Mouse (Mus musculus): ENCODE results near the gene Nckap5. TPM values are rescaled to one million over a fixed set of nuclear protein-coding genes. Genes with fewer than 3 reads are reported as not detected.

The Nckap5 gene
- polyA plus RNA-seq, 1 experiment from 2014 or later = 35.6 TPM

GRCm38 (mm10) chr1:126679348-126679747 is 151.3 kb downstream of the Nckap5 start:
- no peak overlapping the region for H3K27ac ChIP-seq (replicated peaks)
- WGBS = 93% methylated on average over 1 of the region's 1 CpGs
- DNase-seq (ENCODE audit: low spot score) = no peak
- peaks cover 63% of the 10 kb centered on the region for H3K4me1 ChIP-seq
- H3K9me3 ChIP-seq (replicated peaks) = no peaks in the 10 kb centered on the region
- H3K36me3 ChIP-seq = peaks cover 8% of the 10 kb centered on the region; the same call in 1 of the 2 replicates
- no peak overlapping the region for H3K4me3 ChIP-seq
- H3K27me3 ChIP-seq (ENCODE audit: low read depth, poor library complexity, severe bottlenecking) = no peaks in the 10 kb centered on the region

- Histone ChIP-seq H3K9me3 (replicated peaks) (no peaks in the 10 kb centered on the region), H3K4me3 (no peak overlapping the region), H3K4me1 (peaks cover 48% of the 10 kb centered on the region), H3K36me3 (peaks cover 21% of the 10 kb centered on the region), H3K27me3 (ENCODE audit: low read depth, poor library complexity, severe bottlenecking) (no peaks in the 10 kb centered on the region), H3K27ac (replicated peaks) (0 out of 2 replicates have a peak overlapping the region, but pooled peaks have one; percentile 23)
- WGBS = 35% methylated on average over 4 of the region's 4 CpGs
- DNase-seq (ENCODE audit: low spot score) = no peak
Measured at GRCm38 (mm10) chr1:126677280-126677679, 153.3 kb downstream of the Nckap5 start.

- WGBS = 5% methylated on average over 1 of the region's 1 CpGs
- H3K4me1 ChIP-seq = peaks cover 45% of the 10 kb centered on the region
- DNase-seq (ENCODE audit: low spot score) = no peak
- H3K27me3 ChIP-seq (ENCODE audit: low read depth, poor library complexity, severe bottlenecking) = no peaks in the 10 kb centered on the region
- peak overlapping the region; percentile 63 for H3K27ac ChIP-seq (replicated peaks)
- H3K9me3 ChIP-seq (replicated peaks) = no peaks in the 10 kb centered on the region
- H3K36me3 ChIP-seq = peaks cover 26% of the 10 kb centered on the region
- no peak overlapping the region for H3K4me3 ChIP-seq
Measured at GRCm38 (mm10) chr1:126676769-126677168, 153.8 kb downstream of the Nckap5 start.

- WGBS = 19% methylated on average over 1 of the region's 1 CpGs
- DNase-seq (ENCODE audit: low spot score) = no peak
- Histone ChIP-seq H3K27ac (replicated peaks) (peak overlapping the region; percentile 23; the same call in 1 of the 2 replicates), H3K36me3 (peaks cover 43% of the 10 kb centered on the region), H3K27me3 (ENCODE audit: low read depth, poor library complexity, severe bottlenecking) (no peaks in the 10 kb centered on the region), H3K9me3 (replicated peaks) (no peaks in the 10 kb centered on the region), H3K4me1 (peaks cover 33% of the 10 kb centered on the region), H3K4me3 (no peak overlapping the region)
Measured at GRCm38 (mm10) chr1:126675142-126675541, 155.5 kb downstream of the Nckap5 start.

- no peaks in the 10 kb centered on the region for H3K27me3 ChIP-seq (ENCODE audit: low read depth, poor library complexity, severe bottlenecking)
- no peak overlapping the region for H3K27ac ChIP-seq (replicated peaks)
- WGBS = 97% methylated on average over 2 of the region's 2 CpGs
- H3K4me1 ChIP-seq = peaks cover 33% of the 10 kb centered on the region
- peaks cover 40% of the 10 kb centered on the region for H3K36me3 ChIP-seq
- no peak for DNase-seq (ENCODE audit: low spot score)
- H3K9me3 ChIP-seq (replicated peaks) = no peaks in the 10 kb centered on the region
- no peak overlapping the region for H3K4me3 ChIP-seq
Measured at GRCm38 (mm10) chr1:126673238-126673637, 157.4 kb downstream of the Nckap5 start.

GRCm38 (mm10) chr1:126670507-126670906 is 160.1 kb downstream of the Nckap5 start:
- no peaks in the 10 kb centered on the region for H3K27me3 ChIP-seq (ENCODE audit: low read depth, poor library complexity, severe bottlenecking)
- H3K9me3 ChIP-seq (replicated peaks) = no peaks in the 10 kb centered on the region
- H3K27ac ChIP-seq (replicated peaks) = no peak overlapping the region
- H3K4me1 ChIP-seq = peaks cover 8% of the 10 kb centered on the region
- WGBS = 96% methylated on average over 3 of the region's 3 CpGs
- H3K4me3 ChIP-seq = no peak overlapping the region
- no peak for DNase-seq (ENCODE audit: low spot score)
- H3K36me3 ChIP-seq = peaks cover 40% of the 10 kb centered on the region

- Histone ChIP-seq H3K36me3 (no peaks in the 10 kb centered on the region), H3K9me3 (replicated peaks) (no peaks in the 10 kb centered on the region), H3K27me3 (ENCODE audit: low read depth, poor library complexity, severe bottlenecking) (no peaks in the 10 kb centered on the region), H3K4me1 (peaks cover 21% of the 10 kb centered on the region), H3K4me3 (no peak overlapping the region), H3K27ac (replicated peaks) (no peak overlapping the region)
- WGBS = 79% methylated on average over 7 of the region's 7 CpGs
- no peak for DNase-seq (ENCODE audit: low spot score)
Measured at GRCm38 (mm10) chr1:126660098-126660999, 170.2 kb downstream of the Nckap5 start.

GRCm38 (mm10) chr1:126658731-126659130 is 171.9 kb downstream of the Nckap5 start:
- 92% methylated on average over 11 of the region's 11 CpGs for WGBS
- no peak for DNase-seq (ENCODE audit: low spot score)
- H3K4me3 ChIP-seq = no peak overlapping the region
- H3K4me1 ChIP-seq = peaks cover 21% of the 10 kb centered on the region
- no peaks in the 10 kb centered on the region for H3K36me3 ChIP-seq
- H3K27me3 ChIP-seq (ENCODE audit: low read depth, poor library complexity, severe bottlenecking) = no peaks in the 10 kb centered on the region
- H3K9me3 ChIP-seq (replicated peaks) = no peaks in the 10 kb centered on the region
- H3K27ac ChIP-seq (replicated peaks) = no peak overlapping the region

GRCm38 (mm10) chr1:126656246-126656645 is 174.4 kb downstream of the Nckap5 start:
- no peak overlapping the region for H3K4me3 ChIP-seq
- H3K36me3 ChIP-seq = no peaks in the 10 kb centered on the region
- DNase-seq (ENCODE audit: low spot score) = no peak
- no peaks in the 10 kb centered on the region for H3K27me3 ChIP-seq (ENCODE audit: low read depth, poor library complexity, severe bottlenecking)
- WGBS = 65% methylated on average over 2 of the region's 2 CpGs
- H3K9me3 ChIP-seq (replicated peaks) = no peaks in the 10 kb centered on the region
- H3K27ac ChIP-seq (replicated peaks) = peak overlapping the region; percentile 55; the same call in 1 of the 2 replicates
- peaks cover 25% of the 10 kb centered on the region for H3K4me1 ChIP-seq

GRCm38 (mm10) chr1:126652085-126652484 is 178.5 kb downstream of the Nckap5 start:
- Histone ChIP-seq H3K4me3 (no peak overlapping the region), H3K36me3 (no peaks in the 10 kb centered on the region), H3K4me1 (peaks cover 11% of the 10 kb centered on the region; the same call in 1 of the 2 replicates), H3K27ac (replicated peaks) (no peak overlapping the region), H3K9me3 (replicated peaks) (no peaks in the 10 kb centered on the region), H3K27me3 (ENCODE audit: low read depth, poor library complexity, severe bottlenecking) (no peaks in the 10 kb centered on the region)
- WGBS = 83% methylated on average over 2 of the region's 2 CpGs
- no peak for DNase-seq (ENCODE audit: low spot score)

- 0 out of 2 replicates have a peak, but pooled peaks cover 6% of the 10 kb centered on the region for H3K4me1 ChIP-seq
- no peak overlapping the region for H3K27ac ChIP-seq (replicated peaks)
- no peak overlapping the region for H3K4me3 ChIP-seq
- no peaks in the 10 kb centered on the region for H3K9me3 ChIP-seq (replicated peaks)
- H3K36me3 ChIP-seq = no peaks in the 10 kb centered on the region
- 87% methylated on average over 5 of the region's 5 CpGs for WGBS
- no peak for DNase-seq (ENCODE audit: low spot score)
- H3K27me3 ChIP-seq (ENCODE audit: low read depth, poor library complexity, severe bottlenecking) = no peaks in the 10 kb centered on the region
Measured at GRCm38 (mm10) chr1:126650806-126651205, 179.8 kb downstream of the Nckap5 start.

GRCm38 (mm10) chr1:126642751-126643150 is 187.8 kb downstream of the Nckap5 start:
- DNase-seq (ENCODE audit: low spot score) = no peak
- 92% methylated on average over 5 of the region's 5 CpGs for WGBS
- Histone ChIP-seq H3K36me3 (peaks cover 1% of the 10 kb centered on the region; the same call in 1 of the 2 replicates), H3K4me1 (0 out of 2 replicates have a peak, but pooled peaks cover 2% of the 10 kb centered on the region), H3K4me3 (no peak overlapping the region), H3K9me3 (replicated peaks) (no peaks in the 10 kb centered on the region), H3K27me3 (ENCODE audit: low read depth, poor library complexity, severe bottlenecking) (no peaks in the 10 kb centered on the region), H3K27ac (replicated peaks) (no peak overlapping the region)

GRCm38 (mm10) chr1:126639463-126639862 is 191.1 kb downstream of the Nckap5 start:
- no peaks in the 10 kb centered on the region for H3K9me3 ChIP-seq (replicated peaks)
- H3K4me1 ChIP-seq = no peaks in the 10 kb centered on the region
- WGBS = 85% methylated on average over 2 of the region's 2 CpGs
- H3K27ac ChIP-seq (replicated peaks) = no peak overlapping the region
- no peak overlapping the region for H3K4me3 ChIP-seq
- H3K36me3 ChIP-seq = peaks cover 19% of the 10 kb centered on the region
- no peaks in the 10 kb centered on the region for H3K27me3 ChIP-seq (ENCODE audit: low read depth, poor library complexity, severe bottlenecking)
- no peak for DNase-seq (ENCODE audit: low spot score)

All from midbrain, embryonic 10.5 days (tissue).